Mouse (Mus musculus) cortical plate, adult 2 months (tissue): ENCODE results near the gene Mgat5.

ENCODE experiments used
- CTCF ChIP-seq: fragments of 200-500 bp; IDR thresholded peaks from 2 replicates; pipeline ENCODE4 v1.5.1; 2011; ENCODE audit warnings: mild to moderate bottlenecking, control low read depth, low read length; ENCODE audit not compliant: insufficient read depth; ENCODE audit errors: extremely low read depth
- POLR2A ChIP-seq: fragments of 200-500 bp; IDR thresholded peaks from 2 replicates; pipeline ENCODE4 v1.6.1; 2011; ENCODE audit warnings: mild to moderate bottlenecking, low read length, control low read depth; ENCODE audit not compliant: insufficient read depth; ENCODE audit errors: extremely low read depth

DNA sequence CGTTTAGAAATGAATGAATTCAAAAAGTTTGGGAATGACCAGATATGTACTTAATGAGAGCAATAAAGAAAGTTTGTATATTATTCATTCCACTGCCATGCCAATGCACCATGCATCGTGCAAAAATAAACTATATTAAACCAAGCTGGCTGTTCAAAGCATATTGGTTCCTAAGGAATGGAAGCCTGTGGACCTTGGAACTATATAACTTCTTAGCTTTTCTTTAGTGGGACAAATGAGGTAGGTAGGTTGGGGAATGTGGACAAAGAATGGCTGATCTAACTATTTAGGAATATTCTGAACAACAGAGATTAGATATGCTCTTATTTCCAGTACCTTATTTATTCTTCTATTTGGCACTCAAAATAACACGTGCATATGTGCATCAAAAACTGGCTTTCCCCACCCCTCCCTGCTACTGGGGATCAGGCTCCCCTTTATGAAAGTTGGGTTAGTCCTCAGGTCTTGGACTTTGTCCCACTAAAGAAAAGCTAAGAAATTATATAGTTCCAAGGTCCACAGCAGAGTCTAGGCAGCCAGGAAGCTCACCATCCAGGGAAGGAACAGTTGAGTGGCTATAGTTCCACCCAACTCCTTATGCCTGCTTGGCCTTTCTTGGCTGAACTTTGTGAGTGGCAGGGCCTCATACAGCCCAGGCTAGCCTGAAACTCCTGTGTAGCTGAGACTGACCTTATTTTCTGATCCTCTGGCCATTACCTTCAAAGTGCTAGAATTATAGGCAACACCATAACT, 70.9 kb downstream of the Mgat5 start:
- TF ChIP-seq POLR2A (no peak), CTCF (no peak)
